Mouse (Mus musculus) hematopoietic stem cell, adult 5-6 weeks (primary cell): ENCODE results near the gene Igf1r. TPM values are rescaled to one million over a fixed set of nuclear protein-coding genes. Genes with fewer than 3 reads are reported as not detected.

ENCODE experiments used
- ATAC-seq, 2 experiments: fragments of 125-278 bp in 1 of 2; replicated peaks in 1 of 2; 2 replicates each; pipeline ENCODE4 v1.8.0; 2016 to 2017; ENCODE audit warnings: inconsistent platforms in 2 of 2, mild to moderate bottlenecking in 2 of 2, moderate number of reproducible peaks in 2 of 2, low read depth in 1 of 2, moderate TSS enrichment in 1 of 2; ENCODE audit not compliant: low FRiP score in 2 of 2, poor library complexity in 2 of 2, severe bottlenecking in 2 of 2, insufficient read depth in 1 of 2, low TSS enrichment in 1 of 2
- total RNA-seq: library from RNA; stranded (forward); fragments of 172-1452, 232-1000 nt; gene quantifications from 2 replicates; pipeline ENCODE4 v1.2.3, GENCODE M21; 2017

Igf1r gene
- 31.6 and 51.6 TPM in 2 replicates for total RNA-seq

DNA sequence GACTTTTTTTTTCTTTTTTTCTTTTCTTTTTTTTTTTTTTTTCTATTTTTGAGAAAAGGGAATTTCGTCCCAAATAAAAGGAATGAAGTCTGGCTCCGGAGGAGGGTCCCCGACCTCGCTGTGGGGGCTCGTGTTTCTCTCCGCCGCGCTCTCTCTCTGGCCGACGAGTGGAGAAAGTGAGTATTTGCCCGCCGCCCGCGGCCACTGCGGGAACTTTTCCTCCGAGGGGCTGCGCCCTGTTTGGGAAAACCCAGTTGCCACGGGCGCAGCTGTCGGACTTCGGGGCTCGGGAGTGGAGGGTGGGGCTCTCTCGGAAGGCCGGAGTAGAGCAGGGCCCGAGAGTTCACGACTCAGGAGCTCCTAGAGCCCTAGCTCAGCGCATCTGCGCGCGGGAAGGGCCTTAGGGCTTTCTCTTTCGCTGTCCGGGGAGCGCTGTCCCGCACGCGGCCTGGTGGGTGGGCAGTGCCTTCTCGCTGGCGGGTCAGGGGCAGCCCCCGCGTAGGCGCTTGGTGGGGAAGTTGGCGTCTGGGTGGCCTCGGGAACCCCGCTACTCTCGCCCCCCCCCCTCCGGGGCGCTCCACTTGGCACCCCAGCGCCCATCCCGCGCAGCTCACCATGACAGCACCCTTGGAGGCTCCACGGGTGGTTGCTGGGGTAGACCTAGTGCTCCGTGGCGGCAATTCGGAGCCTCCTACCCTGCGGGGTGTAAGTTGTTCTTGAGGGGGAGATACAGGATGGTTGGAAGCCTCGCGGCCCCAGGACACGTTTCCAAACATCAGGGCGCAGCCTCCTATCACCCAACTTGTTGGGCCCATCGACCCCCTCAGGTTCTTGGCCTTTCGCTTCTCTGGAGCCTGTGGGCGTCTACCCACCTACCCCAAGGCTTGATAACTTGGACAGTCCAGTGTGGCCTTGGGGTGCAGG, at the start of gene Igf1r:
Gene Igf1r (plus strand): TSS at position 51 of the 924 bp plus-strand sequence.
- ATAC-seq = no peak

DNA sequence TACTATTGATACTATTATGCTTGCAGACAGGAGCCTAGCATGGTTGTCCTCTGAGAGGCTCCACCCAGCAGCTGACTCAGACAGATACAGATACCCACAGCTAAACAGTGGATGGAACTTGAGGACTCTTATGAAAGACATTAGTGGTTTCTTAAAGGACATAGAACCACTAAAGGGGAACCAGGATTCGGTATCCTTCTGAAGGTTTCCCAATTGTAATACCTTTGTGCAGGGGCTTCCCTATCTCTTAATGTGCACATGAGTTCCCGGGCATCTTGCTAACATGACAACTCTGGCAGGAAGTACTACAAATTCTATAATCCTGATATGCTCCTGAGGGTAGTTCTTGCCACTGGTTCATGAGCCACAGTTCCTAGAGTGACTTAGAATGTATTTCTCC, 46.3 kb upstream of the Igf1r start:
- ATAC-seq = peak in 1 of 2 experiments; percentile 45; a peak in 1 of 4 replicates

DNA sequence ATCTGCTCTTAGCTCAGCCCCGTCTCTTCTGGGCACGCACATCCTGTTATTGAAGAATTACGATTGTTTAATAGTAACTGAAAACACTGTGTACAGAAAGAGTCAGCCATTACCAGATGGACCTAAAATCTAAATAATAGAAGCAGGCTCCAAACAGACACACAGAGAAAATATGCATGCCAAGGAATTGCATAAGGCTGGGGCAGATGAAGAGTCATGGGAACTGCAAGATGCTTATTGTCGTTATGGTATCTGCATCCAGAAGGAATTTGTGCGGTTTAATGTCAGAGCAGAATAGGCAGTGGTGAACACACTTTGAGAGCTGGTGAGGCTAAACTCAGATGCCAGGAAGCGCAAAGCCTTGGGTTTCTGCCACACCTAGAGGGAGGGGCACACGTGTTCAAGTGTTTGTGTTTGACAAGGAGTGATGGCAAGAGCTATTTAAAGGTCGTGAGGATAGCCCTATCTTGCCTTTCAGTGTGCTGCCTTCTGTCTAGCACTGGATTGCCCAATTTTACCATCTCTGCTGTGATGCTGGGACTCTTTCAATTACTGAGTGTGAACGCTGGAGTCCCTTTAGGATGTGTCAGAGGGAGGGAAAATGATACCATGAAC, 44.7 kb upstream of the Igf1r start:
- ATAC-seq = no peak

DNA sequence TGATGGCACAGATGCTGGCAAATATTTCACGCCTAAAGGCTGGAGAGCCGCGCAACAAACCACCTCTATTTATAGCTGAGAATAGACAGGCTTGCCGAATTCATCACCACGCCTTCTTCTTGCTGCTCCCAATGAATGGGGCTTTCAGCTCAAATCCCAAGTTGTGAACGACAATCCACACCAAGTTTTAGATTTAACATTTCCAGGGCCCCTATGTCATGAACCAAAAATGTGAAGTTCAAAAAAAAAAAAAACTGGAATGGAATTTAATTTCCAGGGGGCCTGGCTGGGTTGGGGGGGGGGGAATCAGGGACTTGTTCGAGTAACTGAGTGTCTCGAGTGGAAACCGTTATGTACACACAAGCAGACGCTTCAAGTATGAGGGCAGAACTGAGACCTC, 42.1 kb upstream of the Igf1r start:
- ATAC-seq = no peak

DNA sequence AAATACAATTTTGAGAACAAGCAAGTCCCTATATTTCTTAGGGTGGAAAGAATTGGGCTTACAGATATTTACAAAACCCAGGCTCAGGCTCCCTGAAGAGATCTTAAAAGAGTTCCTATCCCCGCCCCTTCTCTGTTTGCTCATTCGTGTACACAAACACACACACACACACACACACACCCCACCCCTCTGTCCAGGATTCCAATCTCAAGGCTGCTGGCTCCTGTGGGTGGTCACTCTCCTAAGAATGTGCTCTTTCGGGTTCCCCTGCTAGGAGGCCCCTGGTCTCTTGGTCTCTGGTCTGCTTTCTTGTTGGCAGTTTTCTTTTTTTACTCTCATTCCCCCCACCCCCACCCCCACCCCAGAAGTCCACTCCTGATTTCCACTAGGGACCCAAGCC, 41.7 kb upstream of the Igf1r start:
- no peak for ATAC-seq

DNA sequence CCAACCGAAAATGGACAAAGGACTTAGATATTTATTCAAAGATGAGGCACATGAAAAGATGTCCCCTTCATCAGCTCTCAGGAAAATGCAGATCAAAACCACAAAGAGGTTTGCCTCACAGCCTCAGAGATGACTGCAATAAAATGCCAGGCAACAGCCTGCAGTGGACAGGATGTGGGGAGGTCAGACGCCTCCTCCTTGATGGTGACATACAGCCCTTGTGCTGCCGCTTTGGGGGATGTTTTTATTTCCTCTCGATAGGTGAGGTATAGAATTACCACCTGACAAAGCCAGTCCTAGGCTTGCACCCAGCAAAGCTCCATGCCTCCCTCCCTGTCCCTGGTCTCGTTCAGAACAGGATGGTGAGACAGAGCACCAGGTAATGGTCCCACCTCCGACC, 40.8 kb upstream of the Igf1r start:
- ATAC-seq = peak; percentile 88 to 90

DNA sequence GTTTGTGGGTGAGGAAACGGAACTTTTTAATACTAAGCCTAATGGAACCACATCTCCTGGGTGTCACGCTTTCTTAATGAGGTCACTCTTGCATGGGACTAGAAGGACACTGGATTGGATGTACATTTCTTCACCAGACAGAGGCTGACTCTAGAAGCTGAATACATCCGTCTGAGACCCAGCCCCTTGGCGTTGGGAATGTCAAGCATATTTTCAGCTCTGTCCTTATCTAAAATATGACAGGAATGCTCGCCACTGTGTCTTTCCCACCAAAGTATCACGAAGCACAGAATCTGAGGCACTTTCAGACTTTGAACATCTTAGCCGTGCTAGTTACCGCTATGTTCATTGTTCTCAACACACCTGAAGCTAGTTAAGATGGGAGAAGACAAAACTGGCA, 35.7 kb upstream of the Igf1r start:
- ATAC-seq = no peak

DNA sequence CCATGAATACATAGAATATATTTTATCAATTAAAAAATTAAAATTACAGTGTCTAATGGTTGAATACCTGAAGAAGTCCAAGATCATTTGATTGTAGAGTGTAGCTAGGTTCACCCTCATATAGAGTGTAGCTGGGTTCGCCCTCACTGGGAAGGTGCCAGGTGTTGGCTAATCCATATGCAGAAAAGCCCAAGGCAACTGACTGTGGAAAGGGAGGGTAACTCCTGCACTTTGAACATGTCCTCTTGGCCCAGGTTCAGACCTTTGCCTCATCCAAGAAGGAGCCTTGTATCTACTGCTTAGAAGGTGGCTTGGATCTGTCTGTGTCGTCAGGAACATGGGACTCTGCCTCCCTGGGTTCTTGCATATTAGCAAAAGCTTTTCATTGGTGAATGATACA, 34.9 kb upstream of the Igf1r start:
- ATAC-seq = no peak

DNA sequence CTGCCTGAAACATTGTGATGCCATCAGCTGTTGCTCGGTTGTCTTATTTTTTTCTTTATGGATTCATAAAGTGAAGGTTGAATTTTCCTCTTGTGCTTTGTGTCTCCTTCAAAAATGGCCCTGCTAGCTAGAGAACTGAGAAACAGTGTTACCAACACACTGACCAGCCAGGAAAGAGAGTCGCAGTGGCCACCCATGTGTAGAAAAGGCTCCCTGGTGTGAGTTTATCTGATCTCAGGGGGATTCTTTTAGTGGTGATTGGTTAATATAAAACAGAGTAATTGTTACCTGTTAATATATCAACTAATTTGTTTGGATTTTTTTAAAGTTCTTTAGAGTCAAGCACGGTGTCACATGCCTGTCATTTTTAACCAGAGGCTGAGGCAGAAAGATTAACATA, 33.2 kb upstream of the Igf1r start:
- ATAC-seq = no peak

DNA sequence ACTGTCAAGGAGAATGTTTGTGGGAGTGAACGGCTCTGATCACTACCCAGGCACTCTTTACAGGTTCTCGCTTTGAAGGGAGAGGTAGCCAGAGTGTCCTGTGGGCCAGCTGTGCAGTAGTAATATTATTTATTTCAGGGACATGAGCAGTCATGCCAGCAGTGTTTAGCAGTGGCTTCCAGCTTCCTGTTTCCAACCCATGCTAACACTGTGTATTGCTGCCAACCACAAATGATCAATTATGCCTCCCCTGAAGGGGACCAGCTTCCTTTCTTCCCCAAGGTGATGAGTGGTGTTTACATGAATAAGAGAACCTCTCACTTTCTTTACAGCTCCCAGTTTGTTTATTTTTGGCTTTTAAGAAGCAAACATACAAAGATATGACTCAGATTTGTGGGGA, 28.4 kb upstream of the Igf1r start:
- ATAC-seq = peak; percentile 60 to 67; a peak in 3 of 4 replicates

DNA sequence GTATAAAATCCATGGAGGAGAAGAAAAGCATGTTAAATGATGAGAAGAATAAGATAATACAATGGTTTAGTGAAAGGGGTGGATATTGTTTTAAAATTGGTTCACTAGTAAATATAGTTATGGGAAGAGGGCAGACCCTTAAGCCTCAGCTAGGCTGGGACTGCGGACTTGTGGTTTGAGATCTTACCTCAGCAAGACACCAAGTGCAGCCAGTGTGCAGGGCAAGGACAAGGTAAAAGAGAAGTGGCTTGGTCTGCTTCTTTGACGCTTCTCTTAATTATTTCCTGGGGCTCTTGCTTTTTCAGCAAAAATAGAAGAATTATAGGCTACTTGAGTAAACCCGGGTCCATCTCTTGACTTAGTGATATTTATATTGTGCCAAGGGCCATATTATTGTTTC, 22.5 kb upstream of the Igf1r start:
- peak in 1 of 2 experiments; percentile 62; a peak in 1 of 4 replicates for ATAC-seq

DNA sequence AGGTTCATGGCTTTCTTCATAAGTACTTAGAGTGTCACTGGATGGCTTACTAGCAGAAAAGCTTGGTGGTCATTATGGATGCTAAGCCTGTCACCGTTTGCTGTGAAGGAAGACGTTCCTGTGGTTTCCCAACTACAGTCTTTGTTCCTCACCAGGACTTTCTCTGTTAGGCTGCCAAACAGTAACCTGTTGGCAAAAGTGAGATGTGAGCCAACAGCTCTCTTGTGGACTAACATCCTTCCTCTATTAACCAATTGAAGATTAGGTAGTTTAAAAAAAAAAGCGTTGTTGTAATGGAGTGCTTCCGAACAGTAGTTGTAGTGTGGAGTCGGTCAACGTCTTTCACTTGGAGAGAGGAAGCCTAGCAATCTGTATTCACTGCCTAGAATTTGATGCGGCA, 15.8 kb upstream of the Igf1r start:
- ATAC-seq = peak in 1 of 2 experiments; percentile 66; a peak in 2 of 4 replicates

DNA sequence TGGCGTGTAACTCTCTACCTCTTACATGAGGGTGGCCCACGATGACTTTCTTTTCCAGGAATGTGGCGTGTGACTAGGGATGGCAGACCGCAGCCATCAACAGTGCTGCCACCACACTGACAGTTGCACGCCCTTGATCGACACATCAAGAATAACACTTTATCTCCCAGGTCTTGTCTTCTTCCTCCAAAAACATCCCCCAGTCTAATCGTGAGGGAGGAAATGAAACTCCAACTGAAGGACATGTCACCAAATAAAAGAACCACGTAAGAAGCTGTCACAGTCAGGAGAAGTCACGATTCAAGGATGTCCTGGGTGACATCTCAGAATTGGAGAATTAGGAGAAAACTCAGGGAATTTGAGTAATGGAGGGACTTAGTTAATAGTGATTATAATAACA, 8.8 kb upstream of the Igf1r start:
- ATAC-seq = no peak

DNA sequence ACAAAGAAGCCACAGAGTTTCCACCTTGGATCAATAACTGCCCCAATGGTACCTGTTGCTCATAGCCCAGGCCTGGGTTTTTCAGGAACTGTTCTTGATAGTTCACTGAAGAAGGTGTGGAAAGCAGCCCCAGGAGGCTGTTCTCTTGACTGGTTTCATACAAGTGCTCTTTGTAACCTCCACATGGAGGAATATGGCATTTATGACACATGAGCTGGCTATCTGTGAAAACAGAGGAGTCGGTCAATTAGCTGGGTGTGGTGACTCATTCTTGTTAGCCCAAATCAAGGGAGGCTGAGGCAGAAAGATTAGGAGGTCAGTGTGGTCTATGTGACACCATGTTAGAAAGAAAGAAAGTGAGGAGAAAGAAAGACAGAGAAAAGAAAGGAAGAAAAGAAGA, 5.7 kb upstream of the Igf1r start:
- no peak for ATAC-seq

DNA sequence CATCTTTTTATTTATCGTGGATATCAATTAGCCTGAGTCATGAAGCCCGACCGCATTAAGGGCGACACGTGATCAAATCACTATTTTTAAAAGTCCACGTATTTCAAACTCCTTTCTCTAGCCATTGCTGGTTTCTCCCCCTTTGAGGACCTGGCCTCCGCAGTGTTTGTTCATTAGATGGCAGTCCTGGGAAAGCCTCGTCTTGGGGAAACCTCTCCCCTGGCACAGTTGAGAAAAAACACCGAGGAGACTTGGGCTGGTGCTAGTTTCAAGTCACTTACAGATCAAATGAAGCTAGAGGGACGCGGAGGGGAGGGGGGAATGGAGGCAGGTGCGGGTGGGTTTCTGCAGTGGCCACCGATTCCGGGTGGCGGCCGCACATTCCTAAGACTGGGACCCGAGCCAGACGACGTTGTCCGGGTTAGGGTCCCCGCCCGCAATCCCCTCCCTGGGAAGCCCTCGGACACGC, 2.2 kb upstream of the Igf1r start:
- no peak for ATAC-seq

DNA sequence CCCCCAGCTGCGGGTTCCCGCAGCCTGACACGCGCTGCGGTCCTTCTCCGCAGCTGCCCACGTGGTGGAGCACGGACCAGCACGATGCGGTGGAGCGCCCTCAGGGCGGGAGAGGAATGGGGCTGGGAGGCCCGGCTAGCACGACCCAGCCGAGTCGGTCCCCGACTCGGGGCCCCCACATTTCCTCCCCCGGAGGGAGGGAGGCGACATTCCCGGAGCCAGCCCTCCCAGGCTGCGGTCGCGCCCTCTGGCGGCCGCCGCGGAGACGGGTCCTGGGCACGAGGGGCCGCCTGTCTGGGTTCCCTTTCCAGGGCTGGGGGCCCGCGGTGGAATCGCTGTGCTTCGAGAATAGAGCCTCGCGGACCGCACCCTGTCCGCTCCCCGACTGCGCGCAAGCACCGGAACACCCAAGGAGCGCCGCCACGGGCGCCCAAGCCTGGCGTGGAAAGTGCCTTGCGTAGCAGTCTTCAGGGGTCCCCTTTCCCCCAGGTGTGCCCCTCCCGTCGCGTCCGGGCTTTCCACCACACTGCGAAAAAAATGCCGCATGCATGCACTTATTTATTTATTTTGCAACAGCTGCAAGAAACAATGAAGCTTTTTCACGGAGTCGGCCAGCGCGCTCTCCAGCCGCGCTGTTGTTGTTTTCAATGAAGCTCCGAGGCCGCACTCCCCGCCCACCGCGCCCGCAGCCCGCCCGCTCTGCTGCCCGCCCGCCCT, 1.7 kb upstream of the Igf1r start:
- peak; percentile 46 to 51 for ATAC-seq

DNA sequence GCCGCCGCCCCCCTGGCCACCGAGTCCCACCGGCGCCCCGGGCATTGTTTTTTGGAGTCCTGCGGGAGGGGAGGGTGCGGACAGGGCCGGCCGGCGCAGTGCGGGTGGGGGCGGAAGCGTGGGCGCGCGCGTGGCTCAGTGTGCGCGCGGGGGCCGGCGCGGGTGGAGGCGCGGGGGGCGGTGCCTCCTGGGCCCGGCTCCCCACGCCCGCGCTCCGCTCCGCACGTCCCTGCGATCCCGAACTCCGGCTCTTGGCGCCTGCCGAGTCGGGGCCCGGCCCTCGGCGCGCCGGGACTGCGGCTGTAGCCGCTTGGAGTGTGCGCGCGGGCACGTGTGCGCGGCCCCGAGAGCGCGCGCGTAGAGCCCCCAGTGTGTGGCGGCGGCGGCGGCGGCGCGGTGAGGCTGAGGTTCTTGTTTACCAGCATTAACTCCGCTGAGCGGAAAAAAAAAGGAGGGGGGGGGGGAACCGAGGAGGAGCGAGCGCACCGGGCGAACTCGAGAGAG, 1.0 kb upstream of the Igf1r start:
- ATAC-seq = peak; percentile 19 to 47; a peak in 3 of 4 replicates
